Mouse (Mus musculus): ENCODE data around the gene Pdha2.

Gene Pdha2

DNA sequence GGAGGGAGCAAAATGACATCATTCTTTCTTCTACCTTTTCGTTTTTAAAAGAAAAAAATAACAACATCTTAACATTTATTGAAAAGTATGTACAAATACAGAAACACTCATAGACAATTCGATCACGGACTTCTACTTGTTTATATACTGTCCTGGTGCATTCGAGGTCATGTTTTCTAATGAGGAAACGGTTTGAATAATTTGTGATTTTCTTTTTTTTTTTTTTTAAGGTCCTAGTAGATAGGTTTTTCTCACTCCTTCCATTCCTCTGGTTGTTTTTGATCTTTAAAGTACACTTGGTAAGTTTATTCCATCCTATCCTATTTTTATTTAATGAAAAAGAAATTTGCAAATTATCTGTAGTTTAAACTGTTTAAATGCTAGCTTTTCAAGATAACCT lies at the start of gene Pdha2:
Gene Pdha2 (minus strand): TSS at position 101 of the 400 bp plus-strand sequence.
- no peak for DNase-seq (ENCODE audit: low read depth in 1 of 2, low spot score in 2 of 2)

DNA sequence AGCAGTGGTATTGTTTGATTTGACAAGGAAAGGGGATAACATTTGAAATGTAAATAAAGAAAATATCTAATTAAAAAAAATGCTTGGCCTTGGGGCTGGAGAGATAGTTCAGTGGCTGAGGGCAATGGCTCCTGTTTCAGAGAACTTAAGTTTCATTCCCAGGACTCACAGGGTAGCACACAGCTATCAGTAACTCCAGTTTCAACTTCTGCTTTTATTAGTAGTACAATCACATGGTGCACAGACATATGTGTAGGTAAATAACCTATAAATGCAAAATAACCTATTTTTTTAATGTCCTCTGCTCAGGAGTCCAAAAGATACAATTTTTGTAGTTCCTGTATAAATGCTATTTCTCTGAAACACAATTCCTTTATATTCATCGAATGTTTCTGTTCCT lies 48.4 kb upstream of the Pdha2 start:
- no peak for DNase-seq (ENCODE audit: low read depth in 1 of 2, low spot score in 2 of 2)

DNA sequence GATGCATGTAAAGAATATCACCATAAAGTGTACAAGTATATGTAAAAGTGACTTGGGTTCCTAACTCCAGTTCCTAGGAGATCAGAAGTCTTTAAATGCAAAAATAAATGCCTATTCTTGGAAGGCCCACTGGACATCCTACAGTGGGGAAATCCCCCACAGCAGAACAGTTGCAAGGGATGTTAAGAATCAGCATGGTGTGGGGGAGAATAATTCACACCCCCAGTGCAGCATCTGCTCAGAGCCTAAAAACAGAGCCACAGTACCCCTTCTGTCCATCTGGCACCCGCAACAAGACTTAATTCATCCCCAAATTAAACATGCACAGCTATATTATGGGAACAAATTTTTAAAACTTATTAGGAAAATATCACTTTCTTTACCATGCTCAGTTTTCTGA lies 39.3 kb upstream of the Pdha2 start:
- no peak for DNase-seq (ENCODE audit: low read depth in 1 of 2, low spot score in 2 of 2)

DNA sequence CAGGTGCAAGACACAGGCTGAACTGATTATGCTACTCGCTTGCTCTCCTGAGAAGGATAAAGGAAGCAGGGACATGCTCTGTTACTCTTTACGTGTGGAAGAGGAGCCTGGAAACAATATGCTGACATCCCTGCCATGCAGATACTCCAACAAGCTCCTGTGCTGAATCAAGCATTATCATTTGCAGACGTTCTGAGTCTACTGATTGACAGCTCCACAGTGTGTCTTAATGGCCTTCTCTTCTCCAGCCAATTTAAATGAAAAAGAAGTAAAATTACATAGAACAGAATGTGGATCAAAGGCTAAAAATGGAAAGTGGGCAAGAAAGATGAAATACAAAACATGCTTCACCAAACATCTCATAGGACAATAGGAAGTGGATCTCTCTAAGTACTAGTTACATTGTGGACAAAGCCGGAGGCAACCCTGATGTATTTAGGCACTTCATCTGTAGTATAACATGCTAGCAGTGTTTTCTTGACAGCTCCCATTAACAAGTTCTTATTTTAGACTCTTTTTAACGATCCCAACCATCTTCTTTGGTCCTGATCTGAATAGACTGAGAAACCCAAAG lies 32.7 kb upstream of the Pdha2 start:
- DNase-seq (ENCODE audit: low read depth in 1 of 2, low spot score in 2 of 2): no peak

DNA sequence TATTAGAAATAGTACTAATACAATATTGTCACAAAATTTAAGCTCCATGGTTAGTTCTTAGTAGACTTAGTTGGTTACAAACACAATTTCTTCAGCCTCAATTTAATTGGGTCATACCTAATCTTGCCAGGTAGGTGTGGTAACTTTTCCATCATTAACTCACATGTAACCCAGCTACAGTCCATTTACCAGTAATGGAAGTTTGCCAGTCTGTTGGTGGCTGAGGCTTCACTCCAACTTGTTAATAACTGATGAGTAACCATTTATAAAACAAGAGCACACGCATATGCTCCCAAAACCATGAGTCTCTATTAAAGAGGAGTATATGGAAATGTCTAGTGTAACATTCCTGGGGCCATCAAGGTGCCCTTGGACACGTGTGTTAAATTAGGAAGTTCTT lies 25.9 kb upstream of the Pdha2 start:
- DNase-seq (ENCODE audit: low read depth in 1 of 2, low spot score in 2 of 2): no peak

DNA sequence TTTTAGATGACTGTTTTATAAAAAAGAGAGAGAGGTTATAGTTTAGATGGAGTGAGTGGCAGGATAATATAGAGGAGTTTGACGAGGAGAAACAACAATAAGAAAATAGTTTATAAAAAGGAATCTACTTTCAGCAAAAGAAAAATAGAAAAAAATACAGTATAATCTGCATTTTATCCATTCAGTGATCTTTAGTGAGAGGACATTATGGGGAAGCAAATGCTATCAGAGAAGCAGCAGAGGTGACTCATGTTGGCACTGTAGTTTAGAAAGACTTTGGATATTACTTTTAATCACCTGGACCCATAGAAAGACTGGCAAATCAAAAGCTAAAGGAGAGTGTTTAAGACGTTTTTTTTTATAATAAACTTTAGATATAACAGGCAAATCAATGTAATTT lies 17.0 kb upstream of the Pdha2 start:
- no peak for DNase-seq (ENCODE audit: low read depth in 1 of 2, low spot score in 2 of 2)

DNA sequence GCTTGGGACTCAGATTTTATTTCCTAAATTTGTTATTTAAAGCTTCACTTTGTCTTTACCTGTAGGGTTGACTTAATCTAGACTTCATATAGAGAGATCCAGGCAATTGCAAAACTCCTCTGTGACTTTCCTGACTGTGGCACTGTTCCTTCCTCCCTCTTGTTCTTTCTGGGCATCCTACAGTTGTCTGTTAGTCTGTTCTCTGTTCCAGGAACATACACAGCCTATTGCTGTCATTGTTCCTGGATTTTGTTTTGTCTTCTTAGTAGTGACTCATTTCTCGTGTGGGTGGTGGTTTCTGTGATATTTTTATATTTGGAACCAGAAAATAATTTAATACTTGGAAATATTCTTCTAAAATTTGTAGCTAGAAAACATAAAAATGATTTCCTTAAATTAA lies 10.2 kb upstream of the Pdha2 start:
- DNase-seq (ENCODE audit: low read depth in 1 of 2, low spot score in 2 of 2): no peak

DNA sequence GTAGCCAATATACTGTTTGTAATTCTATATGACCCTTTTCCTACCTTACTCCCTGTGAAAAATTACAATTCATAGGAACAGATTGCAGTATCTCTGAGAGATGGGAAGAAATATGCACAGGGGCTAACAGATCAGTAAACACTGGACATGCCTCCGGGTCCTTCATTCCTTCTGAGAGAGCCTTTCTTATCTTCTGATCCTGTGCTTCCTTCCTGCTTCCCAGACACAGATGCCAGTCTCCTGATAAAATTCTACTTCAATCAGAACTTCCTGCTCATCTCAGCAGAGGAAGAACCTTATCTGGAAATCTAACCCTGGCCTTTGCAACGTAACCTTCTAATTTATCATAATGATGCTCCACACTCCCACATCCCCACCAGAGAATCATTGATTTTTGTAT lies 6.4 kb upstream of the Pdha2 start:
- no peak for DNase-seq (ENCODE audit: low read depth in 1 of 2, low spot score in 2 of 2)

DNA sequence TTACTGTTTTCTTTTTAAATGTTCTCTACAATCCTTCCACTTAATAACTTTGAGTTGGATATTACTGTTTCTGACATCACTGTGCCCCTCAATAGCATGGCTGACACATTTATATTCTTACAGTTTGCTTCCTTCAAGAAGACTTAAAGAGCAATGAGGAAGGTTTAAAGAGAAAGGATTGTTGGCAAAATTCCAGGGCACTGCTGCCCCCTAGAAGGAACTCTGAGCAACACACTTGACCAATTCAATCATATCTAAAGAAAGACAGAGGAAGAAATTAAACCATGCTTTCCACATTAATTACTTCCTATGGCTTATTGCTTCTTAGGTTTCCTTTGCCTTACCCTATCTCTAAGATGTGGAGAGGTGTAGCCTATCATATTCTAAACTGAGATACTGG lies 4.8 kb upstream of the Pdha2 start:
- no peak for DNase-seq (ENCODE audit: low read depth in 1 of 2, low spot score in 2 of 2)

DNA sequence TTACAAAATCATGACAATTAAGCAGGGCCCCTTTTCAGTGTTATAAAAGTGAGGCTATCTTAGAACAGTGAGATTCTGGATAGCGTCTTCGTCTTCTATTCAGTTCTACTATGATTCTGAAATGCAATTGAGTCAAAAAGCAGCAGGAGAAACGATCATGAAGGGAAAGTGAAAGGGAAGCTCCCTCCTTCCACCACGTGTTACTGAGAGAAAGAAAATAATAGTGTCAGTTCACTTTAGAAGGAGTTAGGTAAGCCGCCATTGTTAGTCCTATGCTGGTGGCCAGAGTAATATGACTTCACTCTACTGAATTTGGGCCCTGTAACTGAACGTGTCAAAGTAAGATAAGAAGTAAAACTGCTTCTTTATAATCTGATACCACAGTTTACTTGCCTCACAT lies 4.1 kb upstream of the Pdha2 start:
- no peak for DNase-seq (ENCODE audit: low read depth in 1 of 2, low spot score in 2 of 2)

DNA sequence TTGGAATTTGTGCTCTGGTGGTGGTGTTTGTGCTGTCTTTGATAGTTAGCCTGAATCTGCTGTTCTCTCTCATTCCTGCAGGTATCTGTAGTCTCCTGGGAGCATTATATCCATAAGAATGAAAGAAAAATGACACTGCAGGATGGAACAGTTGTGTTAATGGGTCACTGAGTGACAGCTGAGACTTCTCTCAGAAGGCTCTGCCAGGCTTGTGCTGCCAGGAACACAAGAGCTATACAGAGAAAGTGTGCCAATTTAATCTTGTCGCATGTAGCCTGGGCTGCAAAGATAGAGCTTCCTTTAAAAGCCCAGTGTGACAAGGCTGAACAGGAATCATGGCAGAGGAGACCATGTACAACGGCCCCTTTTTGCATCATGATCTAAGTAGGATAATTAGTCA lies 2.6 kb upstream of the Pdha2 start:
- no peak for DNase-seq (ENCODE audit: low read depth in 1 of 2, low spot score in 2 of 2)

DNA sequence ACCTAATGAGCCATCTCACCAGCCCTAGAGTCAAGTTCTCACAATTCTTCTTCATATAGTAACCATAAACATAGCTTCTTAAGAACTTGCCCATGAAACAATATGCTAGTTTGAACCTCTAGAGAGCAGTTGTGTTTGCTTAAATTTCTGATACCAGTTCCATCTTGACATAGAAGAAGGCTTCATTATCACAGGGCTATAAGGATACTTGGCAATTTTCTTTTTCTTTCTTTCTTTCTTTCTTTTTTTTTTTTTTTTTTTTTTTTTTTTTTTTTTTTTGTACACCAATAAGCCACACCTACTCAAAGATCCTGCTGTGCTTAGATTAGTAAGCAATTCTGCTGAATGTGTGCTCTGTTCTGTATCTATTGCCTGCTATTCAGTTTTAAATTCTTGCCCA lies 2.0 kb upstream of the Pdha2 start:
- no peak for DNase-seq (ENCODE audit: low read depth in 1 of 2, low spot score in 2 of 2)

DNA sequence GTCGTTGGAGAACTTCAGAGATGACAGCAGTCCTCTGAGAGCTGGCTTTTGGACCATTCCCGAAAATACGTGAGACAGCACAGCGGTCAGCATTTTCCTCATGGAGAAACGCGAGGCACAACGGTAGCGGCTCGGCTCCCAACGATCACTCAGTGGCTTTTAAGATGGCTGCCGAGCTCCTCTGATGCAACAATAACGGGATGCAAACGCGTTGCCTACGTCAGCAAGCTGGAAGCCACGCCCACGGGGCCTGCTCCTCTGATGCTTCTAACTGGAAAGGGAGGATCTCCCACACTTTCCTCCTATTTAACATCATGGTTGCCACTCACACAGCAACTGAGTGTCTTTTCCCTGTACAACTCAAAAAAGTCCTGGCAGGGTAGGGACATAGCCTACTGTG lies 511 bp downstream of the Pdha2 start:
- no peak for DNase-seq (ENCODE audit: low read depth in 1 of 2, low spot score in 2 of 2)

DNA sequence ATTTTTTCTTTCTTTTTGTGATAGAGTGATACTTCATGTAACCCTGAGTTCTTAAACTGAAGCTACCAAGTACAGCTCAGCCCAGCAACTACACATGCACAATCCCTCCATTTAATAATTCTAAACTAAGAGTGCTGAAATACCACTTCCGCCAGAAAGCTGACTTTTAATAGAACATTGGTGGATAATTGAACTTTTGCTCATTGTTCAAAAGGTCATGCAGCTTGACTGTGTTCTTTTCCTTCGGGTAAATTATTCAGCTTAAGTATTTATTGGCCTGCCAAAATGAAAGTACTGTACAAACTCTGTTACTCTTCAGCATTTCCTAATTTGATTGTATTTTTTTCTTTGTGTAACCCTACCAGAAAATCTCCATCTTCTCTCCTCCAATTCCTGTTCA lies 10.4 kb downstream of the Pdha2 start:
- no peak for DNase-seq (ENCODE audit: low read depth in 1 of 2, low spot score in 2 of 2)

DNA sequence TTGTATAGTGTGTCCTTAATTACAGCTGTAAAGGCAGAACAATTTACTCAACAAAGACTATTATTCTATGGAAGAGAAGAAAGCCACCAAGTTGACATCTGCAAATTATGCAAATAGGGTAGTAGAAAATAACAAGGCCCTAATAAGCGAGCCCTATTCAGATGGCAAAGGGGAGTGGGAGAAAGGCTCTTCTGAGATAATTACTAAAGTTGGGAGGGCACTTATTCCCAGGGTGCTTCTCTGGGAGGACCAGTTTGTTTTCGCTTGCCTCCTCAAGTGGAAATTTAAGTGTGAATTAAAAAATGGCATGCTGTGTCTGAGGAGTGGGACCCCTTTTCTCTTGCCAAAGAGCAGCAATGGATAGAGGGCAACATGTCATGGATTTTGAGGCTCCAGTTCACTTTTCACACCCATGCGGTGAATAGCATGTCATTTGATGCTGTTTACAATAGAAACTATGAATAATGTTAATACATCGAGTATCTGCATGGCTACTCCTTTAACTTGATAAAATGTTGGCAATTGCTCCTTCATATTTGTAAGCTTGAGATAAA lies 14.8 kb downstream of the Pdha2 start:
- DNase-seq (ENCODE audit: low read depth in 1 of 2, low spot score in 2 of 2): no peak

DNA sequence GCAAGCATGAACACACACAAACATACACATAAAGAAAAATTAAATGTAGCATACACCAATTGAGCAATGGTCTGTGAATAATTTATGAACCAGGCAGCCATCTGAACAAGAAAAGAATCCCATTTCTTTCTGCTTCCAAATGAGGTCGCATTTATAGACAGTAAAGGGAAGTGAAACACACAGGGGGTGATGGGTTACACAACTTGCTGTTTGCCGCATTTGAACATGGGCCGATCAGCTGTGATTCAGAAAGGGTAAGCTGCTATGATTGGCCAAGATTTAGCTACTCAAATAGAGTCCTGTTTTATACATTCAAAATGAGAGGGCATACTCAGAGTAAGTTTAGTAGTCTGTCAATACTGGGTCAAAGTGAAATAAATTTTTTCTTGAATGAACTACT lies 20.5 kb downstream of the Pdha2 start:
- no peak for DNase-seq (ENCODE audit: low read depth in 1 of 2, low spot score in 2 of 2)

DNA sequence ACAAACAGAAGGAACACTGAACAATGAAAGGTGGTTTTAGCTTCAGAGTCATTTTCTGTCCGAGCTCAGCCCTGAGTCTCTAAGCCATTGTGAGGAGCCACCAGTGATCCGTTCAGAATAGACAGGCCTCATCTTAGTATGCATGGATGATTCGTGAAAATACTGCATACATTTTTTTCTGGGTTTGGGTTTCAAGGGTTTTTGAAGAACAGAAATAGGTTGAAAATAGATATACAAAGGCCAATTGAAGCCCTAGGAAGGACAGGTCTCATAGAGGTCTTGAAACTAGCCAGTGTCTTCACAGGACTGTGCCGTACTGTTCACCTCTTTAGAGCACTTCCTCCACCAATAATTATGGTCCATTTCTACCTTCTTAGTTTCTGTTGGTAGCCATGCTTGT lies 21.7 kb downstream of the Pdha2 start:
- no peak for DNase-seq (ENCODE audit: low read depth in 1 of 2, low spot score in 2 of 2)

DNA sequence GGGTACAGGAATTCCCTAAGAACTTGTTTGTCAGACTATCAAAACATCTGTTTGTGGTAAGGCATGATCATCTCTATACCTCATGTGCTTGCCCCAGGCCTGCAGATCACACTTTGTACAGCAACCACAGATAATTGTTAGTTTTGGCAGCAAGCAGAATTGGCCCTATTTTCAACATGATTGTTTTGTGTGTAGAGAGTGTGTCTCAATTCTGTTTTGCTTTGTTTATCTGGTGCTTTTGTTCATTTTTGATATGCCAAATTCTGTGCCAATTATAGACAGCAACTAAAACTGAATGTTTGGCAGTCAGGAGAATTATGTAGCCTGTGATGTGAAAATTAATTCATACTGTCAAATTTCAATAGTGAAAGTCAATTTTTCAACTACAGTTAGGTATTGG lies 51.2 kb downstream of the Pdha2 start:
- no peak for DNase-seq (ENCODE audit: low read depth in 1 of 2, low spot score in 2 of 2)

All from monocyte, adult 2 months (primary cell).